Mouse (Mus musculus): ENCODE measurements around the gene Furin.

DNA sequence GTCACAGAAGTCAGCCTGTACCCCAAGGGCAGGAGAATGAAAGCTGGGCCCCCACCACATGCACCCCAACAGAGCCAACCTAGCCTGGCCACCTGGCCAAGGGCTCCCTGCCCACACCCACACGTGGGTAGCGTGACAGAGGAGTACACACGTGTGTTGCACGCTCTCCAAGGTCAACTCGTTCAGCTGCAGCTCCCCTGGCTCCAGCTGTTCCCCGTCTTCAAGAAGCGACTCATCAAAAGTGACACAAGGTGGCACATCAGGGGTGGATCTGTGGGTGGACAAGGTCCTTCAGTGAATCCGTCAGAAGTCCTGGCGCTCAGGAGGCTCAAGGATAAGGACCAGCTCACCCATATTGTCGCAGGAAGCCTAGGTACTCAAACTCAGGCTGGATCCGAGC, 22.3 kb downstream of the Furin start:
- TF ChIP-seq POLR2A (IDR thresholded peaks at IDR 0.05; ENCODE audit: low read depth, low read length) (no peak), CTCF (conservative IDR thresholded peaks at IDR 0.05; ENCODE audit: insufficient read depth, insufficient read length, low read depth, low read length) (no peak)
